Mouse (Mus musculus) liver, adult 2 months (tissue): ENCODE measurements at regions not wholly inside any gene's neighbourhood (a gene's known extent, or its start where the extent isn't known, plus 50 kb on each side); places are given as distances from the start of the nearest gene placed in this dataset.

ENCODE experiments used
- CTCF ChIP-seq: fragments of 200-500 bp; IDR thresholded peaks from 2 replicates; pipeline ENCODE4 v1.5.1; 2011; ENCODE audit warnings: low read depth, low read length, control low read depth
- POLR2A ChIP-seq: fragments of 200-500 bp; IDR thresholded peaks from 2 replicates; pipeline ENCODE4 v1.6.1; 2011; ENCODE audit warnings: low read length, control low read depth; ENCODE audit not compliant: insufficient read depth; ENCODE audit errors: extremely low read depth

DNA sequence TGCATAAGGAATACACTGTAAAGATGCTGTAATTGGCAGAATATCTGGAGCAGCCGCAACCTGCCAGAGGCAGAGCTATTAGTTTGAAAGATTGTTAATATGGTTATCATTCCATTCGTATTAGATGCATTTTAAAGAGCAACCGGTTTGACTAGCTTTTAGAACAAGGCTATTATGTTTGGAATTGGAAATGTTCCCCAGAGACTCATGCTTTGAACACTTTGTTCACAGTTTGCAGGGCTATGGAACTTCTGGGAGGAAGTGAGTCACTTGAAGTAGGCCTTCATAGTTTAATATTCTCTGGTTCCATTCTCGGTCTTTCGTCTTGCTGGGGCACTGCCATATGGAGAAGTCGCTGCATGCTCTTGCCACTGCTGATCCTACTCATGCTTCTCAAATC, 443.1 kb upstream of the Sphkap start:
- TF ChIP-seq CTCF (no peak), POLR2A (no peak)
